Mouse (Mus musculus): Measurements from ENCODE around the gene Snx22. TPM values are rescaled to one million over a fixed set of nuclear protein-coding genes. Genes with fewer than 3 reads are reported as not detected.

The Snx22 gene
- total and polyA plus RNA-seq, 3 experiments, result 0.43 to 10.1 TPM; not detected in 1

DNA sequence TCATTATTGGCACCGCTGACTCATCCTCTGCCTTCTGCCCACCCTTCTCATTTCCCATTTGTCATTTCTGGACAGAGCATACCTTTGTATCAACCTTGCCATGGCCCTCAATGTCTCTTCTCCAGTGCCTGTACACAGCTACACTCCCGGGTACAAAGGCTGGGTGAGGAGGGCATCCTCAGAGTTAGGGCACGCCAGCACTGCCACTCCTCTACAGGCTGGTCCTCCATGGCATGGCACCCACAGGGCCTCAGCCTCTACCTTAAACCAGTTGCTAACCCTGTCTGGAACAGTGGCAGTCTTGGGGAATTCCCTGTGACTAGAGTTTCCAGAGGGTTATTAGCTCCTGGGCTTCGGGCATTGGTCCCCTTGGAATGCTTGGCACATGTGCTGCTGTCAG is 30.9 kb downstream of the Snx22 start:
- Histone ChIP-seq H3K4me3 (ENCODE audit: control insufficient read depth in 1 of 2, insufficient read depth in 1 of 2, low read depth in 2 of 2, low read length in 2 of 2) (no peak overlapping the region), H3K36me3 (ENCODE audit: control insufficient read depth in 1 of 2, insufficient read depth in 2 of 2, low read length in 2 of 2) (peaks cover 0 to 4% of the 10 kb centered on the region in 2 experiments; a peak in 1 of 4 replicates), H3K79me2 (ENCODE audit: control insufficient read depth, insufficient read depth, low read length, poor library complexity) (no peaks in the 10 kb centered on the region), H3K27me3 (ENCODE audit: control insufficient read depth in 1 of 2, insufficient read depth in 2 of 2, low read length in 2 of 2) (no peaks in the 10 kb centered on the region), H3K9ac (ENCODE audit: control insufficient read depth, low read depth, low read length, poor library complexity, severe bottlenecking) (no peak overlapping the region), H3K27ac (ENCODE audit: control insufficient read depth, low read depth, low read length) (no peak overlapping the region), H3K9me3 (replicated peaks; ENCODE audit: insufficient read depth, low read length) (no peaks in the 10 kb centered on the region), H3K4me1 (ENCODE audit: control insufficient read depth in 1 of 2, insufficient read depth in 2 of 2, low read length in 2 of 2) (no peaks in the 10 kb centered on the region)
- no peak for DNase-seq (ENCODE audit: low read depth, low spot score)
- TF ChIP-seq BHLHE40 (IDR thresholded peaks at IDR 0.05; ENCODE audit: borderline replicate concordance, low read depth, low read length), result no peak
- no peak for TF ChIP-seq MYC (IDR thresholded peaks at IDR 0.05; ENCODE audit: low read depth, low read length)
- TF ChIP-seq USF1 (IDR thresholded peaks at IDR 0.05; ENCODE audit: low read depth, low read length), result no peak
- TF ChIP-seq KAT2A (conservative IDR thresholded peaks at IDR 0.05; ENCODE audit: low read depth, low read length), result no peak
- no peak for TF ChIP-seq CTCF (IDR thresholded peaks at IDR 0.05 in 2 of 3, conservative IDR thresholded peaks at IDR 0.05 in 1 of 3; ENCODE audit: control insufficient read depth in 1 of 3, insufficient read depth in 1 of 3, low read depth in 2 of 3, low read length in 3 of 3, poor library complexity in 1 of 3, severe bottlenecking in 1 of 3)
- no peak for TF ChIP-seq ZNF384 (IDR thresholded peaks at IDR 0.05; ENCODE audit: low read depth, low read length)
- TF ChIP-seq RCOR1 (IDR thresholded peaks at IDR 0.05; ENCODE audit: low read depth, low read length), result no peak

DNA sequence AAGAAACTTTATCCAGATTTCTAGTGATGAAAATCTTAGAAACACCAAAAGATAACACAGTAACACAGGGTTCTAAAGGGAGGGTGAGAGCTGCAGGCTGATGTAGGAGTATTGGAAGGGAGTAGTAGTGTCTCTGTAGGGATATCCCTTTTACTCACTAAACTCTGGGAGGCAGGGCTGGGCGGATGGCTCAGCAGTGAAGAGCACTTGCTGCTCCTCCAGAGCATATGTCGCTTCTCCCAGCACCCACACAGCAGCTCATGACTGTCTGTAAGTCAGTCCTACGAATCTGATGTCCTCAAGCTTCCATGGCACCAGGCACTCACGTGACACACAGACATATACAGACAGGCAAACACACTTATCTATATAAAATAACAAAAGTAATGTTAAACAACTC is 31.4 kb downstream of the Snx22 start:
- Histone ChIP-seq H3K27ac (ENCODE audit: control insufficient read depth, low read depth, low read length) (no peak overlapping the region), H3K4me1 (ENCODE audit: control insufficient read depth in 1 of 2, insufficient read depth in 2 of 2, low read length in 2 of 2) (no peaks in the 10 kb centered on the region), H3K9ac (ENCODE audit: control insufficient read depth, low read depth, low read length, poor library complexity, severe bottlenecking) (no peak overlapping the region), H3K79me2 (ENCODE audit: control insufficient read depth, insufficient read depth, low read length, poor library complexity) (no peaks in the 10 kb centered on the region), H3K4me3 (ENCODE audit: control insufficient read depth in 1 of 2, insufficient read depth in 1 of 2, low read depth in 2 of 2, low read length in 2 of 2) (no peak overlapping the region), H3K36me3 (ENCODE audit: control insufficient read depth in 1 of 2, insufficient read depth in 2 of 2, low read length in 2 of 2) (peaks cover 0 to 5% of the 10 kb centered on the region in 2 experiments; a peak in 1 of 4 replicates), H3K27me3 (ENCODE audit: control insufficient read depth in 1 of 2, insufficient read depth in 2 of 2, low read length in 2 of 2) (no peaks in the 10 kb centered on the region), H3K9me3 (replicated peaks; ENCODE audit: insufficient read depth, low read length) (no peaks in the 10 kb centered on the region)
- DNase-seq (ENCODE audit: low read depth, low spot score), result no peak
- no peak for TF ChIP-seq POLR2A (IDR thresholded peaks at IDR 0.05; ENCODE audit: control insufficient read depth in 1 of 2, insufficient read depth in 1 of 2, low read depth in 1 of 2, low read length in 2 of 2, poor library complexity in 1 of 2)
- no peak for TF ChIP-seq ZKSCAN1 (IDR thresholded peaks at IDR 0.05; ENCODE audit: low read depth, low read length)

DNA sequence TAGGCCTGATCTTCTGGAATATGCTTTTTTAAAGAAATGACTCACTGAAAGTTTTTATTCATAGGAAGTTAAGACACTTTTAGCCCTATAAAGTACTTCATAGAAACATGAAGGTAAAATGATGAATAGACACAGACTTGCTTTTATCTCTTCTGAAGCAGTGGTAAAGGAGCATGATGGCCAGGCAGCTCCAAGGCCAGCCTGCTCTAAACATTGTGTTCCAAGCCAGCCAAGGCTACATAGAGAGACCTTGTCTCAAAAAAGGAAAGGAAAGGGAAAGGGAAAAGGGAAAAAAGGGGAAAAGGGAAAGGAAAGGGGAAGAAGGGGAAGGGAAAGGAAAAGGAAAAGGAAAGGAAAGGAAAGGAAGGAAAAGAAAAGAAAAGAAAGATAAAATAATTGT is 48.9 kb downstream of the Snx22 start:
- Histone ChIP-seq H3K4me1 (ENCODE audit: control insufficient read depth in 1 of 2, insufficient read depth in 2 of 2, low read length in 2 of 2) (no peaks in the 10 kb centered on the region), H3K9ac (ENCODE audit: control insufficient read depth, low read depth, low read length, poor library complexity, severe bottlenecking) (no peak overlapping the region), H3K27ac (ENCODE audit: control insufficient read depth, low read depth, low read length) (no peak overlapping the region), H3K36me3 (ENCODE audit: control insufficient read depth in 1 of 2, insufficient read depth in 2 of 2, low read length in 2 of 2) (peaks cover 0 to 3% of the 10 kb centered on the region in 2 experiments; a peak in 2 of 4 replicates), H3K27me3 (ENCODE audit: control insufficient read depth in 1 of 2, insufficient read depth in 2 of 2, low read length in 2 of 2) (no peaks in the 10 kb centered on the region), H3K79me2 (ENCODE audit: control insufficient read depth, insufficient read depth, low read length, poor library complexity) (no peaks in the 10 kb centered on the region), H3K9me3 (replicated peaks; ENCODE audit: insufficient read depth, low read length) (no peaks in the 10 kb centered on the region), H3K4me3 (ENCODE audit: control insufficient read depth in 1 of 2, insufficient read depth in 1 of 2, low read depth in 2 of 2, low read length in 2 of 2) (no peak overlapping the region)
- DNase-seq (ENCODE audit: low read depth, low spot score), result no peak
- TF ChIP-seq MAZ (IDR thresholded peaks at IDR 0.05; ENCODE audit: low read depth, low read length), result no peak
- TF ChIP-seq KAT2A (conservative IDR thresholded peaks at IDR 0.05; ENCODE audit: low read depth, low read length), result no peak
- no peak for TF ChIP-seq ETS1 (IDR thresholded peaks at IDR 0.05; ENCODE audit: low read depth, low read length)

Other genes with a start within 250 kb of the Snx22 start
- gene Zfp609, start 242.2 kb downstream of the Snx22 start, total RNA-seq (2012; rRNA removed), result 2.9 and 3.6 TPM in 2 replicates
- gene Zfp609, start 242.2 kb downstream of the Snx22 start, polyA plus RNA-seq (2012; ENCODE audit: insufficient read depth in 1 of 2, insufficient read length in 2 of 2, low read depth in 1 of 2, low replicate concordance in 2 of 2, missing spikeins in 1 of 2), result 10 to 100 TPM in 1 of 2 experiments, not detected in 1; 26.5 TPM
- gene Pclaf, start 179.5 kb downstream of the Snx22 start, total RNA-seq (2012; rRNA removed), result 67.1 and 79.2 TPM in 2 replicates
- gene Pclaf, start 179.5 kb downstream of the Snx22 start, polyA plus RNA-seq (2012; ENCODE audit: insufficient read depth in 1 of 2, insufficient read length in 2 of 2, low read depth in 1 of 2, low replicate concordance in 2 of 2, missing spikeins in 1 of 2), result 10 to 100 TPM in 1 of 2 experiments, not detected in 1; 99.0 TPM
- 13.0 and 13.4 TPM in 2 replicates for gene Trip4, start 160.9 kb downstream of the Snx22 start, total RNA-seq (2012; rRNA removed)
- gene Trip4, start 160.9 kb downstream of the Snx22 start, polyA plus RNA-seq (2012; ENCODE audit: insufficient read depth in 1 of 2, insufficient read length in 2 of 2, low read depth in 1 of 2, low replicate concordance in 2 of 2, missing spikeins in 1 of 2), result 10 to 100 TPM in 1 of 2 experiments, not detected in 1; 13.5 TPM
- gene Csnk1g1, start 160.8 kb downstream of the Snx22 start, total RNA-seq (2012; rRNA removed), result 5.1 and 6.9 TPM in 2 replicates
- 1 to 10 TPM in 1 of 2 experiments, not detected in 1; 7.7 TPM for gene Csnk1g1, start 160.8 kb downstream of the Snx22 start, polyA plus RNA-seq (2012; ENCODE audit: insufficient read depth in 1 of 2, insufficient read length in 2 of 2, low read depth in 1 of 2, low replicate concordance in 2 of 2, missing spikeins in 1 of 2)
- gene Ppib, start 9.5 kb downstream of the Snx22 start, total RNA-seq (2012; rRNA removed), result 413 and 419 TPM in 2 replicates
- 100 to 1,000 TPM in 1 of 2 experiments, not detected in 1; 291 TPM for gene Ppib, start 9.5 kb downstream of the Snx22 start, polyA plus RNA-seq (2012; ENCODE audit: insufficient read depth in 1 of 2, insufficient read length in 2 of 2, low read depth in 1 of 2, low replicate concordance in 2 of 2, missing spikeins in 1 of 2)
- 83.9 and 88.2 TPM in 2 replicates for gene Snx1, start 56.9 kb upstream of the Snx22 start, total RNA-seq (2012; rRNA removed)
- gene Snx1, start 56.9 kb upstream of the Snx22 start, polyA plus RNA-seq (2012; ENCODE audit: insufficient read depth in 1 of 2, insufficient read length in 2 of 2, low read depth in 1 of 2, low replicate concordance in 2 of 2, missing spikeins in 1 of 2), result 100 to 1,000 TPM; 113 to 189 TPM
- gene Ciao2a, start 56.9 kb upstream of the Snx22 start, total RNA-seq (2012; rRNA removed), result 103 and 121 TPM in 2 replicates
- 10 to 100 TPM in 1 of 2 experiments, not detected in 1; 88.1 TPM for gene Ciao2a, start 56.9 kb upstream of the Snx22 start, polyA plus RNA-seq (2012; ENCODE audit: insufficient read depth in 1 of 2, insufficient read length in 2 of 2, low read depth in 1 of 2, low replicate concordance in 2 of 2, missing spikeins in 1 of 2)
- 5.8 and 6.7 TPM in 2 replicates for gene Dapk2, start 88.5 kb upstream of the Snx22 start, total RNA-seq (2012; rRNA removed)
- gene Dapk2, start 88.5 kb upstream of the Snx22 start, polyA plus RNA-seq (2012; ENCODE audit: insufficient read depth in 1 of 2, insufficient read length in 2 of 2, low read depth in 1 of 2, low replicate concordance in 2 of 2, missing spikeins in 1 of 2), result 1 to 10 TPM in 1 of 2 experiments, not detected in 1; 8.3 TPM

Measured in MEL (cell line).